Mouse (Mus musculus): Measurements from ENCODE around the gene Atp6v1fnb.

Atp6v1fnb gene

DNA sequence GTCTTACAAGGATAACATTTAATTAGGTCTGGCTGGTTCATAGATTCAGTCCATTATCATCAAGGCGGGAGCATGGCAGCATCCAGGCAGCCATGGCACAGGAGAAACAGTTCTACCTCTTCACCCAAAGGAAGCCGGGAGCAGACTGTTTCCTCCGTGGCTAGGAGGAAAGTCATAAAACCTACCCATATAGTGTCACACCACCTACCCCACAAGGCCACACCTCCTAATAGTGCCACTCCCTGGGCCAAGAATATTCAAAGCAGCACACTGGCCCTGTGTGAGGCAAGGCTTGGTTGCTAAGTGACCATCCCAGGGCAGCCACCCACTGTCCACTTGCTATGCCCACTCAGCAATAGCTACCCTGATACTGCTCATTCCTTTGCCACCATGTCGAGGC, at the start of gene Atp6v1fnb:
TSS of gene Atp6v1fnb (plus strand) at position 301 of the 400 bp plus-strand sequence.
- DNase-seq (ENCODE audit: low spot score), result no peak

DNA sequence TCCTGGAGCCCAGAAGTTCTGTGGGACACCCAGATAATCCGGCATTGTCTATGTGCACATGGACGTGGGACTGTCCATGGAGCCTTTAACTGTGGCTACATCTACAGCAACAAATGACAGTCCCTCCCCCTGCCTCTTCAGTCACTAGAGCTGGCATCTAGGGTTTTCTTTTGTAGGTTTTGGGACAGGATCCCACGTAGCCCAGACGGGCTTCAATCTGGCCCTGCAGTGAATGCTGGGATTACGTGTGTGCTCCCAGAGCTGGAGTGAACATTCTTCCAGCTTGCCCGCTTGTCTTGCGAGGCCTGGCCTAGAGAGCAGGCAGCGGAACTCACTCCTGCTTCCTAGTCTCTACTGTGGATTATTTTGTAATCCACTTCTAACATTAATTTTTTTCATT, 46.1 kb upstream of the Atp6v1fnb start:
- DNase-seq (ENCODE audit: low spot score), result no peak

- no peak for DNase-seq (ENCODE audit: low spot score)
Measured at GRCm38 (mm10) chr6:29426331-29426730, 44.9 kb upstream of the Atp6v1fnb start.

GRCm38 (mm10) chr6:29428171-29428570, 43.1 kb upstream of the Atp6v1fnb start:
- no peak for DNase-seq (ENCODE audit: low spot score)

GRCm38 (mm10) chr6:29430681-29431420, 40.4 kb upstream of the Atp6v1fnb start:
- no peak for DNase-seq (ENCODE audit: low spot score)

- DNase-seq (ENCODE audit: low spot score), result no peak
Measured at GRCm38 (mm10) chr6:29431473-29431872, 39.8 kb upstream of the Atp6v1fnb start.

DNA sequence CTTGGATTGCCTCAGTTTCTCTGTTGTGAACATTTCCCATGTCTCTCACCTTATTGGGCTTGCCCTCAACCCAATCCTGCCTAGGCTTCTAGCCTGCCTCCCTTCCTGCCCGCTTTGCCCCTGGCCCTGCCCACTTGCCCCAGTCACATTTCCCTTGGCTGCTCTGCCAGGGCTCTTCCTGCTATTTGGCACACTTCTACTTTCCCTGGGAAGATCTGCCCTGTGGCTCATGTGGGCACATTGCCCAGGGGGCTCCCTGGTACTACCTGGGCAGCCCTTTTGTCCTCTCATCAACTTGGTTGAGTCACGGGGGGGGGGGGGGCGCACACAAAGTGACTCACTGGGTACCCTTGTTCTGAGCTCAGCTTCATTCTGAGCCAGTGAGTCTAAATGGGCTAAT, 39.1 kb upstream of the Atp6v1fnb start:
- DNase-seq (ENCODE audit: low spot score), result no peak

DNA sequence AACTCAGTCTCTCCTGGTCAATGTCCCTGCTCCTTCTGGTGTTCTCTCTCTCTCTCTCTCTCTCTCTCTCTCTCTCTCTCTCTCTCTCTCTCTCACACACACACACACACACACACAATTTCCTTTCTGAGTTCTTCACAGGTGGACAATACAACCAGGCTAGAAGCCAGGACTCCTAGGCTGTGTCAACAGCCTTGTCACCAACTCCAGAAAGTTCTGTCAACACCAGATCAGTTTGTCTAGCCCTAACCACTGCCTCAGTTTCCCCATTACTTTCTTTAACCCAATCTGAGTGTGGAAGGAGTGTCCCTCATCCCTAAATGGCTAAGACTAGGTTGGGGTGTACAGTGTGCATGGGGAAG, 38.6 kb upstream of the Atp6v1fnb start:
- DNase-seq (ENCODE audit: low spot score), result no peak

DNA sequence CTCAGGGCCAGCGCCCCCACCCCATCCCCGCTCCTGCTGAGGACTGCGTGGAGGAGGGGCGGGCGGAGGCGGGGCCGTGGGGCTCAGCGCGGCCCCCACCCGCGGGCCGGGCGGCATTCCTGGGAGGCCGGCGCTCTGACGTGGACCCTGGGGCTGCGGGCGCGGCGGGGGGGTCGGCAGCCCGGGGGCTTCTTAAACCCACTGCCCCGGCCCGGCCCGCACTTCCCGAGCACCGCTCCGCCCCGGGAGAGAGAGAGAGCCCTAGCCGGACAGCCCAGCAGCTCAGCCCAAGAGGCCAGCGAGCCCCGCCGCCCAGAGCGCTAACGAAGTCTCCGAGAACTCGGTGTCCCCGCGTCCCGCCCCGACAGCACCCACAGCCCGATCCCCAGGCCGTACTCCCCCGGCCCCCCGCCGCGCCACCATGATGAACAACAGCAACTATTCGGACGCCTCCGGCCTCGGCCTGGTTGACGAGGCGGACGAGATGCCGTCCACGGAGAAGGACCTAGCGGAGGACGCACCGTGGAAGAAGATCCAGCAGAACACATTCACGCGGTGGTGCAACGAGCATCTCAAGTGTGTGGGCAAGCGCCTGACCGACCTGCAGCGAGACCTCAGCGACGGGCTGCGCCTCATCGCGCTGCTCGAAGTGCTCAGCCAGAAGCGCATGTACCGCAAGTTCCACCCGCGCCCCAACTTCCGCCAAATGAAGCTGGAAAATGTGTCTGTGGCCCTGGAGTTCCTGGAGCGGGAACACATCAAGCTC, 38.0 kb upstream of the Atp6v1fnb start, which contains the start of gene Flnc:
TSS of gene Flnc (plus strand) at position 219 of the 766 bp plus-strand sequence.
- no peak for DNase-seq (ENCODE audit: low spot score)

DNA sequence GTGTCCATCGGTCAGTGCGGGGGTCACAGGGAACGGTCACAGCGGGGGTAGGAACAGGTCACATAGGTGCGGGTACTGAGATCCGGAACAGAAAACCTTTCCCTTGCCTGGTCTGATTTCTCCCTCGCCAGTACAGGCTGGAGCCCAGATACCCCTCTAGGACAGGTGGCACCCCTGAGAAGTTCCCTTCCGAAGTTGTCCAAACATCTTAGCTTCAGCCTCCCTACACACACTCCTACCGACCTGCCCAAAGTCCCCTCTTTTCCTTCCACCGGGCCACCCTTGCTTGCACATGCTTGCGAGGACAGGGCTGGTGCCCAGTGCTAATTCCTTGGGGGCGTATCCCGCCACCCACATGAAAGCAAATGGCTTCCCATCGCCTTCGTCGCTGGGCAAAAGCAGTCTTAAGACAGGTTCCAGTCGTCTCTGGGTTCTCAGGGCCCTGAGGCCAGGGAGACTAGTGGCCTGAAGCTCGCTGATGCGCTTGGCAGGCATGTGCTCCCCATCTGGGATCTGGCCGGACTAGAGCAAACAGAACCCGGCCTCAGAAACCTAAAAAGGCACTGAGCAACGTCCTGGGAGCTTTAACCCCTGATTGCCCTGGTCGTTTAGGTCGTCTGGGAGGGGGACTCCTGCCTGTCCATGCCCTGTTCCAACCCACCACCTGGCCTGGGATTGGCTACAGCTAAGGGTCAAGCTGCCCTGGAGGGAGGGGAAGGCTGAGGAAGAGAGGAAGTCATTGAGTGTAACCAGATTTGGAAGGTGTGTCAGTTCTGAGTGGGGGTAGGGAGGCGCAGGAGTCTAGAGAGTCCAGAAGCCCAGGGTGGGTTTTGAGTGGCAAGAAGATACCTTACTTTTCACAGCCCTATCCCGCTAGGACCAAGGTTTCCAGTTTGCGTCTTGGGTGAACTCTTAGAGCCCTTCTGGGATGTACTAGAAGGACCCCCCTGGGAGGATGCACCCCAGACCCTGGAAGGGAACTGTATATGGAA, 37.1 kb upstream of the Atp6v1fnb start:
- DNase-seq (ENCODE audit: low spot score), result no peak

GRCm38 (mm10) chr6:29434911-29435691, 36.1 kb upstream of the Atp6v1fnb start:
- no peak for DNase-seq (ENCODE audit: low spot score)

- no peak for DNase-seq (ENCODE audit: low spot score)
Measured at GRCm38 (mm10) chr6:29435940-29436451, 35.2 kb upstream of the Atp6v1fnb start.

GRCm38 (mm10) chr6:29436461-29436934, 34.7 kb upstream of the Atp6v1fnb start:
- no peak for DNase-seq (ENCODE audit: low spot score)

GRCm38 (mm10) chr6:29439251-29439650, 32.0 kb upstream of the Atp6v1fnb start:
- no peak for DNase-seq (ENCODE audit: low spot score)

DNA sequence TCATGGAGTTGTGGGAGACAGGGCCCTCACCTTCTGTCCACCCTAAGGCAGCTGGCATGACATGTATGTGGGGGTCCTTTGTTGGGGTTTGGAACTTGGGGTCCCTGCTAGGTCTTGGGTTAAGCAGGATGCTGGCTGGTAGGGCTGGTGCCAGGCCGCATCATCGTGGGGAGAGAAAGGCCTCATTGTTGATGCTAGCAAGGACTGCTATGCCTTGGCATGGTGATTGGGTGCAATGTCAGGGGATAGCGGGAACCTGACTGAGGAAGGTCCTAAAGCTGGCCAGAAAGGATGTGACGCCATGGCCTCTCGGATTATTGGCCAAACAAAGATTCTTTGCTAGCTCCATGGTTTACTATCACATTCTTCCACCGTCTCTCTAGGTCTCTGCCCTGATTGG, 31.4 kb upstream of the Atp6v1fnb start:
- no peak for DNase-seq (ENCODE audit: low spot score)

DNA sequence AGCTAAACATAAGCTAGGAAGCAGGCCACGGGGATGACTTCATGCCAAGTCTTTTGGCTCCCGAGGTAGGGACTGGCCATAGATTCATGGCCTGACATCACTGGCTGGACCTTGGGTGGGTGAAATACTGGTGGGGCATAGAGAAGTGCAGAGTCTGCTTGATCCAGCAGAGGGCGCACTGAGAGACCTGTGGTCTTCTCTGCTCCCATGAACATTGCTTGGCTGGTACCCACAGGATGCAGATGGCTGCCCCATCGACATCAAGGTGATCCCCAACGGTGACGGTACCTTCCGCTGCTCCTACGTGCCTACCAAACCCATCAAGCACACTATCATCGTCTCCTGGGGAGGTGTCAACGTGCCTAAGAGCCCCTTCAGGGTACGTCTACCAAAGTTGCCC, 26.5 kb upstream of the Atp6v1fnb start:
- no peak for DNase-seq (ENCODE audit: low spot score)

DNA sequence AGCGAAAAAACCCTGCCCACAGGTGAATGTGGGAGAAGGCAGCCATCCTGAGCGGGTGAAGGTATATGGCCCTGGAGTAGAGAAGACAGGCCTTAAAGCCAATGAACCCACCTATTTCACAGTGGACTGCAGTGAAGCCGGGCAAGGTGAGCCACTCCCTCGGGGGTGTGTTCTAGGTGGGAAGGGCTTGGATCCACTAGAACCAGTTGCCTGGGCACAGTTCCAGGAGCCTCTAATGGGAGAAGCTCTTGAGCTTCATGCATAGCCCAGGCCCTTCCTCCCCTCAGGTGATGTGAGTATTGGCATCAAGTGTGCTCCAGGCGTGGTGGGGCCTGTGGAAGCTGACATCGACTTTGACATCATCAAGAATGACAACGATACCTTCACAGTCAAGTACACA, 25.9 kb upstream of the Atp6v1fnb start:
- no peak for DNase-seq (ENCODE audit: low spot score)

DNA sequence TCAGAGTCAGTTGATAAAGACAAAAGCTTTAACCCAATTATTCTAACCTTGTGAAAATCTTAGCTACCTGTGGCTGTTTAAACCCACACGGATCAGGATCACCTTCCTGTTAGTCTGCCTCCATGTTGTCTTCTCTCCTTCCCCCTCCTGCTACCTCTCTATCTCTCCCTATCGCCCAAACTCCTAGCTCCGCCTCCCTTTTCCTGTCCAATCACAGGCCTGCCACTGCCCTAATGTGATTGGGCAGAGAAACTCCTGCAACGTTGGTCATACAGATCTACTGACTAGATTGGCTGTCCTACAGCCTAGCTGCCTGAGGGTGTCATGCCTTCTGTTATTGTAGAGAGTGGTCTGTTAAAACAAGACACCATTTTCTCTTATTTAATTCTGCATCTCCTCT, 21.4 kb upstream of the Atp6v1fnb start:
- DNase-seq (ENCODE audit: low spot score), result no peak

GRCm38 (mm10) chr6:29450667-29451066, 20.6 kb upstream of the Atp6v1fnb start:
- DNase-seq (ENCODE audit: low spot score), result no peak

DNA sequence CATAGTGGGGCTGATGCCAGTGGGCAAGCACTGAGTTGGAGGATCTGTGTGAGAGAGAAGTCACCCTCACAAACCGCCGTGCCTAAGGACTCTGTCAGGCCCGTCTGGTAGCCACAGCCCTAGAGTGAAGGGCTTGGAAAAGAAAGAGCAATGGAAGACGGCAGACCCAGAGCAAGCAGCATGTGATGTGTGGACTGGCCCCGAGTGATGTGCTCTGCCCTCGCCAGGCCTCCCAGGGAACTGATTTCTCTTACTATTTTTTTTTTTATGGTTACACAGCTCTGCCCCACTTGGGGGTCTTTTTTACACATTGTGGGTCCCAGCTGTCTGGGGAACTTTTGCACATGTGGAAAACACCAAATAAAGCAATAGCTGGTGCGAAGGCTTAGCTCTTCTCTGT, 9.7 kb upstream of the Atp6v1fnb start:
- no peak for DNase-seq (ENCODE audit: low spot score)

DNA sequence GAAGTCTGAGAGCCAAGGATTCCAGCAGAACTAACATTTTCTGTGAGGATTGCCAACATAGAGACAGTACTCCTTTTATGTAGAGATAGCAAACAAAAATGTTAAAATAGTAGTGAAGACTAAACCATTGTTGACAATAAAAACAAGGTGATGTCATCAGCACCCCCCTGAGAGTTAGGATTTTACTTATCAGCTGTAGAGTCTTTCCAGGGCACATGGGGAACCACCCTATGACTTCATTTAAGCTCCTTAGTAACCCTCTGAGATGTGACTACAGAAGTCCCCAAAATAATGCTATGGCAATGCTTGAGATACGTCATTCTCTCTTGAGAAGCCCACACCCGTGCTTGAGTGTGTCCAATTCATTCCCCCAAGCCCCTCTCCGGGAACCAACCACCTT, 7.8 kb upstream of the Atp6v1fnb start:
- DNase-seq (ENCODE audit: low spot score), result no peak

Measured in spleen, adult 12 weeks (tissue).